Mouse (Mus musculus) gastrocnemius, postnatal 4 days (tissue): Measurements from ENCODE around the gene Specc1l. TPM values are rescaled to one million over a fixed set of nuclear protein-coding genes. Genes with fewer than 3 reads are reported as not detected.
"Not testable (repeated sequence)": the region's sequence is repeated elsewhere in the genome, so short reads cannot be mapped to it uniquely, and the experiment has no call there.

ENCODE experiments used
- DNase-seq, 2 experiments: peaks; one replicate each; pipeline ENCODE4 v3.0.0; 2021 to 2022; ENCODE audit warnings: low spot score in 2 of 2, mixed read lengths in 2 of 2
- total RNA-seq, 2 experiments: library from RNA; stranded (reverse); gene quantifications; 2 replicates each; pipeline ENCODE4 v1.2.3; 2021

Gene Specc1l
- total RNA-seq, 2 experiments from 2014 or later: 46.0 to 49.7 TPM

DNA sequence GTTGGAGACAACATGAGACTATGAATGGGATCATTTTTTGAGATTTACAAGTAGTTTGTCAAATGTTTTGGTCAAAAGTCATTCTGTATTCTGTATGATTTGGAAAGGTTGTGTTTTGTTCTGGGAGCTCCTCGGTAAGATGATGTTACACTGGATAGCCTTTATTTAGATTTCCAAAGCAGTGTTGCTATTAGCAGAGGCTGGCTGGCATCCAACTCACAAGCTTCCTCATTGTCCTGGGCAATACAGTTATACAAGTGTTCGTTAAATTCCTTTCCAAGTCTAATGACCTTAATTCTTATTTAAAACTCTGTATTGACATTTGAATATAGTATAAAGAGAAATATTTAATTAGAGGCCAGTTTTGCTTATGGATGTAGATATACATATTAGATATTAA is 133.4 kb downstream of the Specc1l start:
- DNase-seq: no peak

DNA sequence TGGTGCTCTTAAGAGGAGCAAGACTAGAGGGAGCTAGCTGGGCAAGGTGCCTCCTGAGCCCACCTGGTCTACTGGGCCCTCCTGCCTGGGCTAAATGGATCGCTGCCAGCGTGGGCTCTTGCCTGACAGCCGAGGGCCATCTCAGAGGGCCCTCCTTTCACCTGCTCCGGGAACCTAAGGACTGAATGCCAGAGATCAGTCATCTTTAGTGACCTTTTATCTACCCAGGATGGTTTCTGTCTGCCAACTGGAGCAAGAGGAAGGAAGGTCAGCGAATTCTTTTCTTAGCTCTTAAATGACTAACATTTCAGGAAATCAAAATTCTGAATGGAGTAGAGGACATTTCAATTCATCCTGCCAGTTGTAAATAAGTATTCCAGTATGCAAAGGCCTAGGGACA is 138.7 kb downstream of the Specc1l start:
- no peak for DNase-seq

DNA sequence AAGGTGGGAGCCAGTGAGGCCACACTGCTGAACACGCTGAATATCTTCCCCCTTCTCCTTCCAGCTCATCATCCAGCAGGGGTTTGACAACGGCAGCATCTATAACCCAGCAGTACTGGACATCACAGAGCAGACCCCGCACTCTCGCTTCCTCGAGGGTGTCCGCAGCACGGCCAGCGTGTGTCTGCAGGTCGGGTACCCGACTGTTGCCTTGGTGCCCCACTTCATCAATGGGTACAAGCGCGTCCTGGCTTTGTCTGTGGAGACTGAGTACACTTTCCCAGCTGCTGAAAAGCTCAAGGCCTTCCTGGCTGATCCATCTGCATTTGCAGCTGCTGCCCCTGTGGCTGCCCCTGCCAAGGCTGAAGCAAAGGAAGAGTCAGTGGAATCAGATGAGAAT is 140.7 kb downstream of the Specc1l start:
- no peak for DNase-seq

DNA sequence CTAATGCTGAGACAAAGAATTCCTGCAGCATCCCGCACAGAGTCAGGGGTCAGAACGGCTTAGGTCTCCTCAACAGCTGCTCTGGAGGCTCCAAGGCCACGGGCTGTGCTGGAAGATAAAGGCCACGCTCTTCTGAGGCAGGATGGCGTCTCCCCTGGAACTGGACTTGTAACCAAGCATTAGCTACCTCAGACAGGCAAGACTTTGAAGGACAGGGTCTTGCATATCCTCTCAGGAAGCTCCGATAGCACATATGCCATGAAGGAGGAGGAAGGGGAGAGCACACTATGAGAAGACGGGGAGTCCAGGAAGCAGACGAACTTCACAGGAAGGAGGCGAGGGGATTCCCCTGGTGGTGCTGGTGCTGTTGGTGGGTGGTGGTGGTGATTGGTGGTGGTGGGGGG is 142.0 kb downstream of the Specc1l start:
- not testable (repeated sequence) for DNase-seq

DNA sequence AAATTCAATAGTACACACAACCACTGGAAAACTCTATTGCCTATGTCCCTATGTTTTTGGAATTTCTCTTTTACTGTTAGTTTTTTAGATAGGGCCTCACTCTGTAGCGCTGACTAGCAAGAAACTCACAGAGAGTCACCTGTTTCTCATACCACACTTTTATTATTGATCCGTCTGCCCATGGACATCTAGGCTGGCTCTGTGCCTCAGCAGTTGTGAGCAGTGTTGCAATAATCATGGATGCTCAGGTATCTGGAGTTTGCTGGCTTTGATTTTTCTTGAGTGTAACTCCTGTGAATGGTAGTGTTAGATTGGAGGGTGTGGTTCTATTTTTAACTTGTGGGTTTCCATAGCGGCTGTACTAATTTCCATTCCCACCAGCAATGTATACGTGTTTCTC is 143.5 kb downstream of the Specc1l start:
- no peak for DNase-seq

Other genes starting within 250 kb of the Specc1l start
- 1 to 10 TPM in 1 of 2 experiments, under 1 TPM in 1; 0.75 to 1.5 TPM for gene Gnaz, start 244.9 kb upstream of the Specc1l start, total RNA-seq
- gene Rsph14, start 179.5 kb upstream of the Specc1l start, total RNA-seq: not detected
- 1 to 10 TPM; 1.7 to 2.5 TPM for gene Rab36, start 175.0 kb upstream of the Specc1l start, total RNA-seq
- 10 to 100 TPM in 1 of 2 experiments, 1 to 10 TPM in 1; 7.3 to 10.5 TPM for gene Bcr, start 151.5 kb upstream of the Specc1l start, total RNA-seq
- gene Adora2a, start 104.8 kb downstream of the Specc1l start, total RNA-seq: 1 to 10 TPM; 4.4 to 5.5 TPM
- gene Upb1, start 189.0 kb downstream of the Specc1l start, total RNA-seq: under 1 TPM; 0.29 to 0.39 TPM